Mouse (Mus musculus): ENCODE measurements at regions not wholly inside any gene's neighbourhood (a gene's known extent, or its start where the extent isn't known, plus 50 kb on each side); places are given as distances from the start of the nearest gene placed in this dataset.

- peaks cover 28% of the 10 kb centered on the region for H3K4me1 ChIP-seq
- no peaks in the 10 kb centered on the region for H3K27me3 ChIP-seq
- 30% methylated on average over 5 of the region's 5 CpGs for WGBS
- H3K9me3 ChIP-seq, result no peaks in the 10 kb centered on the region
- no peak overlapping the region for H3K4me3 ChIP-seq
- peak overlapping the region; percentile 47 for H3K27ac ChIP-seq
- no peak for ATAC-seq (ENCODE audit: borderline replicate concordance, extremely low read depth, low FRiP score, low TSS enrichment)
- no peak overlapping the region for H3K9ac ChIP-seq
- no peak overlapping the region for H3K4me2 ChIP-seq
- no peaks in the 10 kb centered on the region for H3K36me3 ChIP-seq
These were observed 322.6 kb downstream of the Bcor start for GRCm38 (mm10) chrX:11837566-11837965.

GRCm38 (mm10) chrX:11839665-11840245 lies 320.4 kb downstream of the Bcor start:
- Histone ChIP-seq H3K27ac (peak overlapping the region; percentile 77), H3K9ac (no peak overlapping the region), H3K36me3 (no peaks in the 10 kb centered on the region), H3K4me2 (no peak overlapping the region), H3K4me1 (peaks cover 28% of the 10 kb centered on the region), H3K4me3 (no peak overlapping the region), H3K27me3 (no peaks in the 10 kb centered on the region), H3K9me3 (no peaks in the 10 kb centered on the region)
- WGBS, result 38% methylated on average over 12 of the region's 12 CpGs
- peak; percentile 55; the same call in 1 of the 2 replicates for ATAC-seq (ENCODE audit: borderline replicate concordance, extremely low read depth, low FRiP score, low TSS enrichment)

DNA sequence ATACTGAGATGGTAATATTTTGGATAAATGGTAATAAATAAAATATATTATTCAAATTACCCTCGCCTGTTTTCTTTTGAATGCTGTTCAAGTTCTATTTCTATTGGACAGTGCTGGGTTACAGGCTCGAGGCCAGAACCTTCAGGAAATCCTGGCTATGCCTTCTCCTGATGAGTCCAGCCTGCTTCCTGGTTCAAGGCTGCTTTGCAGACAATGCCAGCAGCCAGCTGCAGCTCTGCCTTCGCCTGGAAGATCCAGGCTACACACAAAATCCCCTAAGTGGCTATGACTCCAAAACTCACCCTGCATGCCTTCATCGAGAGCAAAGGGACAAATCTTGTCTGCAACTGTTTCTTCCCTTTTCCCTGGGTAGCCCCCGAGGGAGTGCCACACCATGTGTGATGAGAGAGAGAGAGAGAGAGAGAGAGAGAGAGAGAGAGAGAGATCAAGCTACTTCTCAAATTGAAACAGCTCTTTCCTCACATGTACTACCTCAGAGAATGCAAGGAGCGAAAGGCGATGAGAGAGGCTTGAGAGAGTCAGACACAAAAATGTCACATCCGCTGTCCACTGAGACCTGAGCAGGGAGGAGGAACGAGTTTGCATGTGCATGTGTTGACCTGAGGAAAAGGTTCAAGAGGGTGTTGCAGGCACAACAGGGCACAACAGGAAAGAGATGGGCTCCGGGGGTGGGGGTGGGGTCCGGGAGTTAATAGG lies 319.7 kb downstream of the Bcor start:
- WGBS, result 53% methylated on average over 10 of the region's 11 CpGs
- peak; percentile 83; the same call in 1 of the 2 replicates for ATAC-seq (ENCODE audit: borderline replicate concordance, extremely low read depth, low FRiP score, low TSS enrichment)
- Histone ChIP-seq H3K4me3 (no peak overlapping the region), H3K9me3 (no peaks in the 10 kb centered on the region), H3K4me1 (peaks cover 28% of the 10 kb centered on the region), H3K27ac (peak overlapping the region; percentile 70), H3K36me3 (no peaks in the 10 kb centered on the region), H3K9ac (no peak overlapping the region), H3K4me2 (no peak overlapping the region), H3K27me3 (no peaks in the 10 kb centered on the region)

- Histone ChIP-seq H3K27me3 (no peaks in the 10 kb centered on the region), H3K36me3 (no peaks in the 10 kb centered on the region), H3K27ac (no peak overlapping the region), H3K9ac (no peak overlapping the region), H3K4me2 (no peak overlapping the region), H3K9me3 (no peaks in the 10 kb centered on the region), H3K4me1 (peaks cover 9% of the 10 kb centered on the region), H3K4me3 (no peak overlapping the region)
- 65% methylated on average over 2 of the region's 2 CpGs for WGBS
- no peak for ATAC-seq (ENCODE audit: borderline replicate concordance, extremely low read depth, low FRiP score, low TSS enrichment)
These were observed 314.6 kb downstream of the Bcor start for GRCm38 (mm10) chrX:11845566-11845965.

- 44% methylated on average over 4 of the region's 4 CpGs for WGBS
- Histone ChIP-seq H3K4me1 (peaks cover 9% of the 10 kb centered on the region), H3K4me2 (no peak overlapping the region), H3K27me3 (peaks cover 11% of the 10 kb centered on the region; the same call in 1 of the 2 replicates), H3K9me3 (no peaks in the 10 kb centered on the region), H3K9ac (no peak overlapping the region), H3K36me3 (no peaks in the 10 kb centered on the region), H3K27ac (0 out of 2 replicates have a peak overlapping the region, but pooled peaks have one; percentile 15), H3K4me3 (no peak overlapping the region)
- peak; percentile 76; the same call in 1 of the 2 replicates for ATAC-seq (ENCODE audit: borderline replicate concordance, extremely low read depth, low FRiP score, low TSS enrichment)
These were observed 304.2 kb downstream of the Bcor start for GRCm38 (mm10) chrX:11855910-11856309.

GRCm38 (mm10) chrX:11859396-11859795 lies 300.8 kb downstream of the Bcor start:
- WGBS, result 43% methylated on average over 9 of the region's 9 CpGs
- Histone ChIP-seq H3K4me1 (peaks cover 3% of the 10 kb centered on the region; the same call in 1 of the 2 replicates), H3K9me3 (no peaks in the 10 kb centered on the region), H3K27ac (no peak overlapping the region), H3K9ac (no peak overlapping the region), H3K36me3 (no peaks in the 10 kb centered on the region), H3K27me3 (peaks cover 11% of the 10 kb centered on the region; the same call in 1 of the 2 replicates), H3K4me3 (no peak overlapping the region), H3K4me2 (no peak overlapping the region)
- no peak for ATAC-seq (ENCODE audit: borderline replicate concordance, extremely low read depth, low FRiP score, low TSS enrichment)

GRCm38 (mm10) chrX:11861119-11861708 lies 298.9 kb downstream of the Bcor start:
- H3K4me3 ChIP-seq, result no peak overlapping the region
- H3K27ac ChIP-seq, result no peak overlapping the region
- H3K9me3 ChIP-seq, result no peaks in the 10 kb centered on the region
- no peaks in the 10 kb centered on the region for H3K36me3 ChIP-seq
- peaks cover 11% of the 10 kb centered on the region; the same call in 1 of the 2 replicates for H3K27me3 ChIP-seq
- H3K9ac ChIP-seq, result no peak overlapping the region
- 56% methylated on average over 11 of the region's 11 CpGs for WGBS
- H3K4me2 ChIP-seq, result no peak overlapping the region
- ATAC-seq (ENCODE audit: borderline replicate concordance, extremely low read depth, low FRiP score, low TSS enrichment), result no peak
- peaks cover 3% of the 10 kb centered on the region; the same call in 1 of the 2 replicates for H3K4me1 ChIP-seq

DNA sequence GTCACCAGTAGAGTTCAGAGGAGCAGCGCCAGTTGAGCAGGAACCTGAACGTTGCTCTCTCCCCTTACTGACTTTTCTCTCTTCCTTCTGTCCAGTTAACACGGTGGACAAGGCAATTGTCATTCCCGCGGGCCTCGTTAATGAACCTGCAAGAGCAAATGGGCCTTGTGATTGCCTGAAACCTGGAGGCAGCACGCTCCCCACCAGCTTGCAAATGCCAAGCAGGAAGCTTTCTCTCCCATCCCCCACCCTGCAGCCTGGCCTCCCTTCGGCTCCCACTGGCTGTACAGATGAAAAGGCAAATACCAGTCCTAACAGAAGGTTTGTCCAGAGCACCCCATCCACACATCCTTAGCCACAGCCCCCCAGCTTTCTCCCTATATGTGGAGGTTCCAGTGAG lies 298.3 kb downstream of the Bcor start:
- Histone ChIP-seq H3K27me3 (peaks cover 11% of the 10 kb centered on the region; the same call in 1 of the 2 replicates), H3K9ac (no peak overlapping the region), H3K4me1 (peaks cover 3% of the 10 kb centered on the region; the same call in 1 of the 2 replicates), H3K4me2 (no peak overlapping the region), H3K4me3 (no peak overlapping the region), H3K27ac (no peak overlapping the region), H3K36me3 (no peaks in the 10 kb centered on the region), H3K9me3 (no peaks in the 10 kb centered on the region)
- no peak for ATAC-seq (ENCODE audit: borderline replicate concordance, extremely low read depth, low FRiP score, low TSS enrichment)
- WGBS, result 27% methylated on average over 8 of the region's 8 CpGs

- ATAC-seq (ENCODE audit: borderline replicate concordance, extremely low read depth, low FRiP score, low TSS enrichment), result no peak
- Histone ChIP-seq H3K4me1 (peaks cover 3% of the 10 kb centered on the region; the same call in 1 of the 2 replicates), H3K4me3 (no peak overlapping the region), H3K27me3 (peaks cover 4% of the 10 kb centered on the region; the same call in 1 of the 2 replicates), H3K9ac (no peak overlapping the region), H3K36me3 (no peaks in the 10 kb centered on the region), H3K27ac (no peak overlapping the region), H3K9me3 (no peaks in the 10 kb centered on the region), H3K4me2 (no peak overlapping the region)
- 59% methylated on average over 3 of the region's 3 CpGs for WGBS
These were observed 297.0 kb downstream of the Bcor start for GRCm38 (mm10) chrX:11863106-11863505.

DNA sequence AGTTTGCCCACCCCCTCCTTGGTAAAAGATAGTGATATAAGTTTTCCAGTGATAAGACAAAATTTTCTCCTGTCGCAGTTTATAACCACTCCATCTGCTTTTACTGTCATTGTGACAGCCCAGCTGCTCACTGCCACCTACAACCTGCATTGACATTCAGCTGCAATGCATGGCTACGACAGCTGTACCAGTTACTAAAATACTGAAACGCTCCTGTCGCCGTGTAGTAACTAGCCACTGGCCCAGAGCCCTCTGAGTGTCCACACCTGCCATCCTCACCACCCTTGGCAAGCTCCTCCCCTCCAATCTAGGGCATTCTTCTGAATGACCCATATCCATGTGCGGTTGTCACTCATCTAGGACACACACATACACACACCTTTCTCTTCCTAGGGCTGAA lies 286.2 kb downstream of the Bcor start:
- WGBS, result 79% methylated on average over 6 of the region's 6 CpGs
- Histone ChIP-seq H3K4me1 (no peaks in the 10 kb centered on the region), H3K27me3 (no peaks in the 10 kb centered on the region)

GRCm38 (mm10) chrX:11876636-11877035 lies 283.5 kb downstream of the Bcor start:
- no peaks in the 10 kb centered on the region for H3K27me3 ChIP-seq
- no peak overlapping the region for H3K4me2 ChIP-seq
- H3K4me1 ChIP-seq, result no peaks in the 10 kb centered on the region
- H3K27ac ChIP-seq, result no peak overlapping the region
- no peak overlapping the region for H3K9ac ChIP-seq
- no peaks in the 10 kb centered on the region for H3K36me3 ChIP-seq
- no peak overlapping the region for H3K4me3 ChIP-seq
- no peak for ATAC-seq (ENCODE audit: borderline replicate concordance, extremely low read depth, low FRiP score, low TSS enrichment)
- H3K9me3 ChIP-seq, result no peaks in the 10 kb centered on the region
- WGBS, result 72% methylated on average over 7 of the region's 7 CpGs

More for the DNA sequence above, 286.2 kb downstream of the Bcor start:
- no peak overlapping the region for H3K4me2 ChIP-seq
- H3K9me3 ChIP-seq, result no peaks in the 10 kb centered on the region
- H3K4me3 ChIP-seq, result no peak overlapping the region
- no peak for ATAC-seq (ENCODE audit: borderline replicate concordance, extremely low read depth, low FRiP score, low TSS enrichment)
- H3K36me3 ChIP-seq, result no peaks in the 10 kb centered on the region
- H3K27ac ChIP-seq, result no peak overlapping the region
- H3K9ac ChIP-seq, result no peak overlapping the region

DNA sequence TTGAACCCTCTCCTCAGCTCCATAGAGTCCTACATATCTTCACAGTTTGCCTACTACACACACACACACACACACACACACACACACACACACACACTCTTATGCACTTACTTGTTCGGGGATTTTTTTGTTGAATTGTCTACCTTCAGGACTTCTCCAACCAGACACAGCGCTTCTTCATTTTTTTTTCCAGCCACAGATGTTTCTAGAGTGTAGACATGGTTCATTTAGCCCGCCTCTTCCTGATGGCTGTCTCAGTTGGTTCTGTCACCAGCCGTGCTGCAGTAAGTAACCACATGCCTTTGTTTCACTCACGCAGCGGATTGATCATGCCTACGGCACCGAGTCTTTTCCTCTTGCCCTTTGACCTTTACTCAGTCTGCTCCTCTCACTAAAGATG lies 282.1 kb downstream of the Bcor start:
- Histone ChIP-seq H3K4me1 (no peaks in the 10 kb centered on the region), H3K4me2 (no peak overlapping the region), H3K36me3 (no peaks in the 10 kb centered on the region), H3K9ac (no peak overlapping the region), H3K4me3 (no peak overlapping the region), H3K27ac (no peak overlapping the region), H3K9me3 (no peaks in the 10 kb centered on the region), H3K27me3 (peaks cover 5% of the 10 kb centered on the region; the same call in 1 of the 2 replicates)
- WGBS, result 73% methylated on average over 8 of the region's 8 CpGs
- ATAC-seq (ENCODE audit: borderline replicate concordance, extremely low read depth, low FRiP score, low TSS enrichment), result no peak

Data from lung, embryonic 15.5 days (tissue).